Mouse (Mus musculus) layer of hippocampus, adult 9-11 months (tissue): Measurements from ENCODE around the gene Zfp934.
"Not testable (repeated sequence)": the region's sequence is repeated elsewhere in the genome, so short reads cannot be mapped to it uniquely, and the experiment has no call there.

Experiments
- DNase-seq: peaks from one replicate; pipeline ENCODE4 v3.0.0; 2022

The Zfp934 gene

DNA sequence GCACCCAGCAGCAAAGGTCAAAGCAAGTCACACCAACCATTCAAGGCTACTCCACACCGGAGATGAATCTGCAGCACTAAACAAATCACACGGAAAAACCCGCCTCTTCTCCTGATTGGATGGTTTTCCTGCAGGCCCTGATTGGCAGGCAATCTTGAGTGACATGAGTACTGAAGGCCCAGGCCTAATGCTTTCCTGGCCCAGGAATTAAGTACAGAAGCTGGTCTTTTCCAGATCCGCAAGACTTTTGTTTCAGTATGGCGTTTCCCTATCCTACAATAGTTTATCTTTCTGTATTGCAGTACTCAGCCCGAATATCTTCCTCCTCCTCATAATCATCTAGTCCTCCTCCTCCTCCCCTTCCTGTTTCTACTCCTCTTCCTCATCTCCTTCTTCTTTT is at the start of gene Zfp934:
Gene Zfp934 (minus strand): TSS at position 101 of the 400 bp plus-strand sequence.
- not testable (repeated sequence) for DNase-seq

DNA sequence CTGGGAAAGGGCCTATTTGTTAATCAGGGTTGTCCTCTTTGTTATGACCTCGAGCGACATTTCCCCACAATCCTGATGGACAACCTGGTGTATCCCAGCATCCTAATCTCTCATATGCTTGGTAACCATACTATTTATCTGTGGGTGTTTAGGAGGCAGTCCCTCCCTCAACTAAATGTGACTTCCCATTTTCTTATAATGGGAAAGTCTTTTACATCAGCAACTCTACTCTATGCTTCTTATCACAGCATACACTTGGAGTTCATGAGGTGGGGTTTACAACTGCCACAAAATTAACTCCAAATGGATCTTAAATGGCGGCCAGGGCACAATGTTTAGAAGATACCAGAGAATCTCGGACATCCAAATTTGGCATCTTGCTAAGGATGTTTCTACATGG is 46.5 kb upstream of the Zfp934 start:
- DNase-seq = not testable (repeated sequence)

DNA sequence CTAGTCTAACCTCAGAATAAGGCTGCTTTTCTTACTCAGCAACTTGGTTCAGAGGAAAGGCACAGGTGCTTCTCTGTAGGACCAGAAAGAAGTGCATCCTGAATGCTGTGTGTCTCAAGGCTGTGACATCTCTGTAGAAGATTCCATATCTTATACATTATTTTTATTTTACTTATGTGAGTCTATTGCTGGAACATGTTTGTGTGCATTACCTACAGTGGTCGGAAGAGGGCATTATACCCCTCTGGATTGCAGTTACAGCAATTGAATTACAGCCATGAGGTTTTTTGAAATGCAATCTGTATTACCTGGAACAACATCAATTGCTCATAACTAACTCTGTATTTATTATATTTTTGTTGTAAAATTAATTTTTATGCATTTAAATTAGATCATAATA is 9.3 kb downstream of the Zfp934 start:
- not testable (repeated sequence) for DNase-seq

DNA sequence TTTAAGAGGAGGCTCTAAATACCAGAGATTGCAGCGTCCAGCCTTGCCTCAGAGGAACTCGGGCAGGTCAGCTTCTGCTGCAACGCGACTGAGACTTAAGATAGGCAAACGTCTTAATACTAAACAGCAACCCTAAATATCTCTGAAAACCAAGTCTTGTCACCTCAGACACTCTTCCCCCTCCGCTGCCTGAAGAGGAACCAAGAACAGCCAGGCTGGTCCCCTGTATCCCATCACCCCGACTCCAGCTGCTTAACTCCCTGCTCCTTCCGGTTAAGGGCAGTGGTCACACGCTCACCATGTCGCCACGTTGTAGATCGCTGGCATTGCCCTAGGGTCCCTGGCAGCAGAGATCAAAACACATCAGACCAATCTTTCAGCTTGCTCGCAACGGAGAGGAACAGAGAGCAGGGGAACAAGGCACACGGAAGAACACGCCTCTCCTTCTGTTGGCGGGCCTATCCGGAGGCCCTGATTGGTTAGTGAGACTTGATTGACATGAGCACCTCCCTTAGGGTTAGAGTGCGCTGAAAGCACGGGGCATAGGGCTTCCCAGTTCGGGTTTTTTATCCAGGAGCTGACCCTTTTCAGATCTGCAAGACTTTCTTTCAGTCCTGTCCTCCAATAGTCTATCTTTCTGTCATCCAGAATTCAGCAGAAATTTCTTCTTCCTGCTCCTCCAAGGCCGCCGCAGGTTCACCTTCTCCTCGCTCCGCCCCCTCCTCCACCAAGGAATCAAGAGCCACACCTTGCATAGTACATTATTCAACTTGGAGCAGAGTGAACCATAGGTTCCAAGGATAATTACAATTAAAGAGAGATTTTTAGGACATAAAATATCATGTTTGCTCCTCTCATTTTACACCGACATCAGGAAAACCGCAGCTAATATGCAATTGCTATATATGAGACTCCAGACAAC is 12.5 kb downstream of the Zfp934 start, which contains the start of gene Zfp935:
Gene Zfp935 (minus strand): TSS at position 323 of the 922 bp plus-strand sequence.
- peak; percentile 83 for DNase-seq

DNA sequence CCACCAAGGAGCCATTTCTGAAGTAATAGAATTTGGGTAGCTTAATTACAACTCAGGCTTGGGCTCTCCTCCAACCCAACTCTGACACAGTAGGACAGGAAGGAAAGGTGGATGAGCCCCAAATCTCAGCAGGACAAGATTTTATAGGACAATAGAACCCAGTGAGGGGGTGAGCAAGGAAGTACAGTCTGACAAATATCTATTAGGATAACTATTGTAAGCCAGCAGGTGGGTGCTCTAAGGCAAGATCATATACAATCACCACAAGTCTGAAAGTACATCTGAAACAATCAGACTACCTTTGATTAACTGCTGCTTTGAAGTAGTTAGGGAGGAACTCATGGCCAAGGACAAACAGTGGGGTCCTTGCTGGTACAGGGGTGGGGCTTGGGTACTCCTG is 40.9 kb downstream of the Zfp934 start:
- not testable (repeated sequence) for DNase-seq

DNA sequence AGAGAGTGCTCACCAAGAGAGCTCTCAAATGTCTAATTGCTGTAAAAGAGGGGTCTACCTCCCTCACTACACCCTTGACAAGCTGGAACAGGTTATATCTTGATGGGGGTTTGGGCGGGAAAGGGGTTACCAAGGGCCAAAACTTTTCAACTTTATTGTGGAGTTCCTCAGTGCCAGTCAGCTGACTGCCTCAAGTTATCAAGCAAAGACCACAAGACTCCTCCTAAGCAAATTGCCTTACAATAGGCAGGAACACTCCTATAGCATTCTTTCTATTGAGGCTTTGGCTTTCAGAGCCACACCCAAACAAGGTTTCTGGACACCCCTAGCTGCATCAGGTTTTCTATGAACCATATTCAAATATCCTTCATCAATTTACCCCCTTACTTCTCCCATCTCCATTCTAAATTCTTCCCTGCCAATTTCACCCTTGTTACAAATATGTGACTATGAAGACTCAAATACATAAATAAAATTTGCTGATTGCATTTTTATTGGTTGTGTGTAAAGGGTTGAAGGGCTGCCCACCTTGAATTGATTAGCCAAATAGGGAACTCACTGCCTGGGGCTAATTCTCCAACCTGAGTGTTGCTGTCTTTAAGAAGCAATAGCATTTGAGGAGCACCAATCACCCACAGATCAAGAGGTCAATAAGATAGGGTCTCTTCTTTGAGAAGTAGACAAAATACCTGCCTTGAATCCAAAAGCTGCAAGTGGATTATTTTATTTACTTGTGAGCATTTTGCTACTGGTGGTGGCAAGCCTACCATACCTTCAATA is 60.2 kb downstream of the Zfp934 start:
- not testable (repeated sequence) for DNase-seq

DNA sequence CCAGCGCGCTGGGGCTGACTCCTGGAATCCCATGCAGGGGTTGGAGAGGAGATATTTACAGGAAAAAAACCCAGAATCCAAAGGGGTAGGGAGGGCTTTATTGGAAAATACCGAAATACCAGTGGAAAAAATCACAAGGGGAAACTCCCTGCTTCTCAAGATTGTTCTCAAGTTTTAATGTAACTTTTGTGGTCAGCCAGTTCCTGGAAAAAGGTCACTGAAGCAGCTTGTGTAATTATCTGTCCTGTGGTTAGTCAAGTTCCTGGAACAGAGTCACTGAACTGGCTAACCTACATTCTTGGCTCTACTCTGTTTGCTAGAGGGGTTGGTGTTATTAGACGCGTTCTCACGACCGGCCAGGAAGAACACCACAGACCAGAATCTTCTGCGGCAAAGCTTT is 98.3 kb downstream of the Zfp934 start:
- not testable (repeated sequence) for DNase-seq

DNA sequence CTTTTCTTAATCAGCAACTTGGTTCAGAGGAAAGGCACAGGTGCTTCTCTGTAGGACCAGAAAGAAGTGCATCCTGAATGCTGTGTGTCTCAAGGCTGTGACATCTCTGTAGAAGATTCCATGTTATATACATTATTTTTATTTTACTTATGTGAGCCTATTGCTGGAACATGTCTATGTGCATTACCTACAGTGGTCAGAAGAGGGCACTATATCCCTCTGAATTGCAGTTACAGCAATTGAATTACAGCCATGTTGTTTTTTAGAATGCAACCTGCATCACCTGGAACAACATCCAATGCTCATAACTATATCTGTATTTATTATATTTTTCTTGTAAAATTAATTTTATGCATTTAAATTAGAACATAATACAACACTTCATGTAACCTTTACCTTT is 101.1 kb downstream of the Zfp934 start:
- DNase-seq = not testable (repeated sequence)

DNA sequence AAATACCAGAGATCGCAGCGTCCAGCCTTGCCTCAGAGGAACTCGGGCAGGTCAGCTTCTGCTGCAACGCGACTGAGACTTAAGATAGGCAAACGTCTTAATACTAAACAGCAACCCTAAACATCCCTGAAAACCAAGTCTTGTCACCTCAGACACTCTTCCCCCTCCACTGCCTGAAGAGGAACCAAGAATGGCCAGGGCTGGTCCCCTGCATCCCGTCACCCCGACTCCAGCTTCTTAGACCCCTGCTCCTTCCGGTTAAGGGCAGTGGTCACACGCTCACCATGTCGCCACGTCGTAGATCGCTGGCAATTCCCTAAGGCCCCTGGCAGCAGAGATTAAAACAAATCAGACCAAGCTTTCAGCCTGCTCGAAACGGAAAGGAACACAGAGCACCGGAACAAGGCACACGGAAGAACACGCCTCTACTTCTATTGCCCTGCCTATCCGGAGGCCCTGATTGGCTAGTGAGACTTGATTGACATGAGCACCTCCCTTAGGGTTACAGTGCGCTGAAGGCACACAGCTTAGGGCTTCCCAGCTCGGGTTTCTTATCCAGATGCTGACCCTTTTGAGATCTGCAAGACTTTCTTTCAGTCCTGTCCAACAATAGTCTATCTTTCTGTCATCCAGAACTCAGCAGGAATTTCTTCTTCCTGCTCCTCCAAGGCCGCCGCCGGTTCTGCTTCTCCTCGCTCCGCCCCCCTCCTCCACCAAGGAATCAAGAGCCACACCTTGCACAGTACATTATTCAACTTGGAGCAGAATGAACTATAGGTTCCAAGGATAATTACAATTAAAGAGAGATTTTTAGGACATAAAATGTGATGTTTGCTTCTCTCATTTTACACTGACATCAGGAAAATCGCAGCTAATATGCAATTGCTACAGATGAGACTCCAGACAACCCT is 104.3 kb downstream of the Zfp934 start, which contains the start of gene Gm49359:
Gene Gm49359 (minus strand): TSS at position 409 of the 911 bp plus-strand sequence.
- peak; percentile 94 for DNase-seq
